Mouse (Mus musculus): ENCODE results near the gene 6330403K07Rik.
A peak's percentile ranks its signal among the peaks of the same experiment; 100 is the strongest.

6330403K07Rik gene

GRCm38 (mm10) chr11:71033163-71033761, at the start of gene 6330403K07Rik:
6330403K07Rik (minus strand) TSS chr11:71033513.
- DNase-seq (ENCODE audit: low read depth, low spot score), result no peak

GRCm38 (mm10) chr11:71076342-71076741, 43.0 kb upstream of the 6330403K07Rik start:
- no peak for DNase-seq (ENCODE audit: low read depth, low spot score)

- peak; percentile 41 for DNase-seq (ENCODE audit: low read depth, low spot score)
Observed at GRCm38 (mm10) chr11:71052554-71052953, 19.2 kb upstream of the 6330403K07Rik start.

- DNase-seq (ENCODE audit: low read depth, low spot score), result no peak
Observed at GRCm38 (mm10) chr11:71039526-71040298, 6.4 kb upstream of the 6330403K07Rik start.

GRCm38 (mm10) chr11:71032491-71033162, 686 bp downstream of the 6330403K07Rik start:
- no peak for DNase-seq (ENCODE audit: low read depth, low spot score)

GRCm38 (mm10) chr11:71032070-71032469, 1.2 kb downstream of the 6330403K07Rik start:
- DNase-seq (ENCODE audit: low read depth, low spot score), result no peak

GRCm38 (mm10) chr11:71029403-71030118, 3.8 kb downstream of the 6330403K07Rik start:
- DNase-seq (ENCODE audit: low read depth, low spot score), result no peak

GRCm38 (mm10) chr11:71028280-71028679, 5.0 kb downstream of the 6330403K07Rik start:
- DNase-seq (ENCODE audit: low read depth, low spot score), result no peak

GRCm38 (mm10) chr11:71019201-71020068, 13.9 kb downstream of the 6330403K07Rik start, which contains the start of the genes Mis12 and Derl2:
Mis12 (plus strand) TSS chr11:71019611.
Derl2 (minus strand) TSS chr11:71019841.
- DNase-seq (ENCODE audit: low read depth, low spot score), result peak; percentile 99

- DNase-seq (ENCODE audit: low read depth, low spot score), result no peak
Observed at GRCm38 (mm10) chr11:71018416-71019200, 14.7 kb downstream of the 6330403K07Rik start.

- DNase-seq (ENCODE audit: low read depth, low spot score), result no peak
Observed at GRCm38 (mm10) chr11:71017051-71017450, 16.3 kb downstream of the 6330403K07Rik start.

GRCm38 (mm10) chr11:71012743-71013142, 20.6 kb downstream of the 6330403K07Rik start:
- DNase-seq (ENCODE audit: low read depth, low spot score), result no peak

- DNase-seq (ENCODE audit: low read depth, low spot score), result no peak
Observed at GRCm38 (mm10) chr11:71008321-71008720, 25.0 kb downstream of the 6330403K07Rik start.

- DNase-seq (ENCODE audit: low read depth, low spot score), result no peak
Observed at GRCm38 (mm10) chr11:71007831-71008230, 25.5 kb downstream of the 6330403K07Rik start.

- no peak for DNase-seq (ENCODE audit: low read depth, low spot score)
Observed at GRCm38 (mm10) chr11:71007026-71007425, 26.3 kb downstream of the 6330403K07Rik start.

- peak; percentile 63 for DNase-seq (ENCODE audit: low read depth, low spot score)
Observed at GRCm38 (mm10) chr11:71005046-71005445, 28.3 kb downstream of the 6330403K07Rik start.

GRCm38 (mm10) chr11:71004316-71004773, 29.0 kb downstream of the 6330403K07Rik start, which contains the start of gene Dhx33:
Dhx33 (minus strand) TSS chr11:71004437.
- peak; percentile 99 for DNase-seq (ENCODE audit: low read depth, low spot score)

- peak; percentile 72 for DNase-seq (ENCODE audit: low read depth, low spot score)
Observed at GRCm38 (mm10) chr11:71003611-71004315, 29.6 kb downstream of the 6330403K07Rik start.

- no peak for DNase-seq (ENCODE audit: low read depth, low spot score)
Observed at GRCm38 (mm10) chr11:71001167-71001566, 32.1 kb downstream of the 6330403K07Rik start.

All from A20 (cell line).